Mouse (Mus musculus): ENCODE results near the gene Il6ra. TPM values are rescaled to one million over a fixed set of nuclear protein-coding genes. Genes with fewer than 3 reads are reported as not detected.
"Not testable (repeated sequence)": the region's sequence is repeated elsewhere in the genome, so short reads cannot be mapped to it uniquely, and the experiment has no call there.

Il6ra gene
- total RNA-seq, 2 experiments from 2014 or later: 0.80 TPM; not detected in 1

GRCm38 (mm10) chr3:89879326-89879725, 33.7 kb downstream of the Il6ra start:
- no peak for ATAC-seq (replicated peaks; ENCODE audit: low FRiP score, low TSS enrichment, poor library complexity, severe bottlenecking)

GRCm38 (mm10) chr3:89878456-89878855, 34.5 kb downstream of the Il6ra start:
- no peak for ATAC-seq (replicated peaks; ENCODE audit: low FRiP score, low TSS enrichment, poor library complexity, severe bottlenecking)

GRCm38 (mm10) chr3:89877129-89877528, 35.9 kb downstream of the Il6ra start:
- no peak for ATAC-seq (replicated peaks; ENCODE audit: low FRiP score, low TSS enrichment, poor library complexity, severe bottlenecking)

GRCm38 (mm10) chr3:89876469-89876868, 36.5 kb downstream of the Il6ra start:
- no peak for ATAC-seq (replicated peaks; ENCODE audit: low FRiP score, low TSS enrichment, poor library complexity, severe bottlenecking)

GRCm38 (mm10) chr3:89875781-89876180, 37.2 kb downstream of the Il6ra start:
- no peak for ATAC-seq (replicated peaks; ENCODE audit: low FRiP score, low TSS enrichment, poor library complexity, severe bottlenecking)

- no peak for ATAC-seq (replicated peaks; ENCODE audit: low FRiP score, low TSS enrichment, poor library complexity, severe bottlenecking)
Observed at GRCm38 (mm10) chr3:89875021-89875420, 38.0 kb downstream of the Il6ra start.

- ATAC-seq (replicated peaks; ENCODE audit: low FRiP score, low TSS enrichment, poor library complexity, severe bottlenecking): no peak
Observed at GRCm38 (mm10) chr3:89874076-89874475, 38.9 kb downstream of the Il6ra start.

- no peak for ATAC-seq (replicated peaks; ENCODE audit: low FRiP score, low TSS enrichment, poor library complexity, severe bottlenecking)
Observed at GRCm38 (mm10) chr3:89872684-89873083, 40.3 kb downstream of the Il6ra start.

- 0 out of 2 replicates have a peak, but pooled peaks have one; percentile 31 for ATAC-seq (replicated peaks; ENCODE audit: low FRiP score, low TSS enrichment, poor library complexity, severe bottlenecking)
Observed at GRCm38 (mm10) chr3:89872209-89872608, 40.8 kb downstream of the Il6ra start.

- ATAC-seq (replicated peaks; ENCODE audit: low FRiP score, low TSS enrichment, poor library complexity, severe bottlenecking): peak; percentile 81
Observed at GRCm38 (mm10) chr3:89871339-89871914, 41.6 kb downstream of the Il6ra start.

GRCm38 (mm10) chr3:89870472-89871271, 42.3 kb downstream of the Il6ra start:
- peak; percentile 30; the same call in 1 of the 2 replicates for ATAC-seq (replicated peaks; ENCODE audit: low FRiP score, low TSS enrichment, poor library complexity, severe bottlenecking)

- peak; percentile 38; the same call in 1 of the 2 replicates for ATAC-seq (replicated peaks; ENCODE audit: low FRiP score, low TSS enrichment, poor library complexity, severe bottlenecking)
Observed at GRCm38 (mm10) chr3:89869556-89869955, 43.4 kb downstream of the Il6ra start.

- no peak for ATAC-seq (replicated peaks; ENCODE audit: low FRiP score, low TSS enrichment, poor library complexity, severe bottlenecking)
Observed at GRCm38 (mm10) chr3:89868956-89869355, 44.0 kb downstream of the Il6ra start.

- no peak for ATAC-seq (replicated peaks; ENCODE audit: low FRiP score, low TSS enrichment, poor library complexity, severe bottlenecking)
Observed at GRCm38 (mm10) chr3:89868357-89868756, 44.6 kb downstream of the Il6ra start.

- ATAC-seq (replicated peaks; ENCODE audit: low FRiP score, low TSS enrichment, poor library complexity, severe bottlenecking): no peak
Observed at GRCm38 (mm10) chr3:89867651-89868050, 45.3 kb downstream of the Il6ra start.

GRCm38 (mm10) chr3:89865764-89866163, 47.2 kb downstream of the Il6ra start:
- no peak for ATAC-seq (replicated peaks; ENCODE audit: low FRiP score, low TSS enrichment, poor library complexity, severe bottlenecking)

GRCm38 (mm10) chr3:89865020-89865419, 48.0 kb downstream of the Il6ra start:
- ATAC-seq (replicated peaks; ENCODE audit: low FRiP score, low TSS enrichment, poor library complexity, severe bottlenecking): no peak

GRCm38 (mm10) chr3:89863716-89864509, 49.1 kb downstream of the Il6ra start:
- ATAC-seq (replicated peaks; ENCODE audit: low FRiP score, low TSS enrichment, poor library complexity, severe bottlenecking): no peak

- ATAC-seq (replicated peaks; ENCODE audit: low FRiP score, low TSS enrichment, poor library complexity, severe bottlenecking): not testable (repeated sequence)
Observed at GRCm38 (mm10) chr3:89863276-89863675, 49.7 kb downstream of the Il6ra start.

GRCm38 (mm10) chr3:89862182-89862761, 50.7 kb downstream of the Il6ra start:
- no peak for ATAC-seq (replicated peaks; ENCODE audit: low FRiP score, low TSS enrichment, poor library complexity, severe bottlenecking)

All from megakaryocyte-erythroid progenitor cell, adult 5-6 weeks (primary cell).